Mouse (Mus musculus): ENCODE measurements around the gene Tlr12. TPM values are rescaled to one million over a fixed set of nuclear protein-coding genes. Genes with fewer than 3 reads are reported as not detected.

Gene Tlr12
- polyA plus RNA-seq (2014; fragmentation: Illumina TruSeq; extraction: RNeasy Lipid Tissue Mini Kit (QIAGEN cat#74804); ENCODE audit: low read depth, low replicate concordance) = 0.90 TPM

DNA sequence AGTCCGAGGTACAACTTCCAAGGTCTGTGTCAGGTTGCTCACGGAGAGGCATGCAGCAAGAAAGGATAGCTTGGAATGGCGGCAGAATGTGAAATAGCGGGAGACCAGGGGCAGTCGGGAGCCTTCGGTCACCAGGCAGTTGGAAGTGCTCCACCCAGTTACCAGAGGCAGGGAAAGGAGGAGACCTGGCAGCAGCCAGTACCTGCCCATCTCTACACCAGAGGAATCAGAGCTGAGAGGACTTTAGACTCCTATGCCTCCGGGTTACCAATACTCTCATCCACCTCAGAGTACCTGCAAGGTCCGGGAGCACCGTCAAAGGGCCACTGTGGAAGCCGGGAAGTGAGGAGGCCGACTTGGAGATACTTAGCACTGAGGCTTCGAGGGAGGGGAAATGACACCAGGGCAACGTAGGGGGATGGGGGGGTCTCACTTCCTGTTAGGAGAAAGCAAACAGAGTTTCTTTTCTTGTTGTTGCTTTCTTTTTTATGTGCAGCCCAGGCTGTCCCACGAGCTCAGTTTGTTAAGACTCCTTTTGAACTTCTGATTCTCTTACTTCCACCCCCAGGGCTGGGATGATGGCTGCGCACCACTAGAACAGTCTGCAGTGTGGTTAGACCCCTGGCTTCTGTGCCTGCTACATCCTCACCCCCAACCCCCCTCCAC, at the start of gene Tlr12:
Tlr12 (minus strand) TSS at position 374 of the 666 bp plus-strand sequence.

DNA sequence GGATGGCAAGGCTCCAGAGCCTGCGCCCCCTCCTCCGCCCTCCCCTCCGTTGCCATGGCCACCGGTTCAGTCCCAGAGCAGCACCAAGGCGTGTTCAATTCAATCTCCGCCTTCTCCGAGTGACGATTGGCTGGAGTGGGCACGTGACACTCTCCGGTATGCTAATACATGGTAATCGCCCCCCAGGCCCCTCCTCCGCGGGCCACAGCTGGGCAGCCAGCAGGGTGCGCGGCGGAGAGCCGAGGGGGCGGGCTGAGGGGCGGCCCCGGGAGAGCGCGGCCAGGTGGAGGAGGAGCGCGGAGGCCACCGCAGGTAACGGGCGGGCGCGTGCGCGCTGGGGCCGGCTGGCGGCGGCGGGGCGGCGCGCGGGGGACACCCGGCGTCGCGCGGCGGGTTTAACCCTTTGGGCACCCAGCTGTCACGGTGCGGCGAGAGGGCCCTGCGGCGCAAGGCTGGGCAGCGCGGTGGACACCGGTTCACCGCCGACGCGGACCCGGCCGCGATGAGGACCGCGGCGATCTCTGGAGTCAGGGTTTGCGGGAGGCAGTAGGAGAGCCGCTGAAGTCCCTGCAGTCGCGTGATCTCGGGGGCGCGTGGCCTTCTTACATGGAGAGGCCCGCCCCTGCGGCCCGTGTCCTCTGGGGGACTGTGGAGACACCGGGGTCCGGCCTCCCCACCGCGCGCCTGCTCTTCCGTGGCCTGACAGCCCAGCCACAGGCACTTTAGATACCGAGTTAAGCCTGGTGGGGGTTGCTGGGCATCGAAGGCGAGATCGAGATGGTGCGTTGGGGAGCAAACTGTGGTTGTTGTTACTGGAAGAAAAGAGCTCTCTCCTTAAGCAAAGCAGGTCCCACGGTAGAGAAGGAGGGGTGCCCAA, 36.3 kb upstream of the Tlr12 start, which contains the start of gene Phc2:
Phc2 (plus strand) TSS at position 198 of the 877 bp plus-strand sequence.

GRCm38 (mm10) chr4:128609925-128610402, 8.5 kb downstream of the Tlr12 start, which contains the start of gene Zscan20:
Gene Zscan20, minus strand, starts transcription at chr4:128610098.

Other genes starting within 250 kb of the Tlr12 start
- gene Zscan20, start 8.5 kb downstream of the Tlr12 start, polyA plus RNA-seq (2014; fragmentation: Illumina TruSeq; extraction: RNeasy Lipid Tissue Mini Kit (QIAGEN cat#74804); ENCODE audit: low read depth, low replicate concordance) = 0.56 TPM
- gene Phc2, start 36.1 kb upstream of the Tlr12 start, polyA plus RNA-seq (2014; fragmentation: Illumina TruSeq; extraction: RNeasy Lipid Tissue Mini Kit (QIAGEN cat#74804); ENCODE audit: low read depth, low replicate concordance) = 1.1 TPM
- gene A3galt2, start 136.7 kb upstream of the Tlr12 start, polyA plus RNA-seq (2014; fragmentation: Illumina TruSeq; extraction: RNeasy Lipid Tissue Mini Kit (QIAGEN cat#74804); ENCODE audit: low read depth, low replicate concordance) = not detected
- gene Zfp362, start 187.4 kb upstream of the Tlr12 start, polyA plus RNA-seq (2014; fragmentation: Illumina TruSeq; extraction: RNeasy Lipid Tissue Mini Kit (QIAGEN cat#74804); ENCODE audit: low read depth, low replicate concordance) = 1.7 TPM

All from liver, adult 10 weeks (tissue).